Comparison of ENCODE assay signal across 1 mouse cellular context in the genomic region with DNA sequence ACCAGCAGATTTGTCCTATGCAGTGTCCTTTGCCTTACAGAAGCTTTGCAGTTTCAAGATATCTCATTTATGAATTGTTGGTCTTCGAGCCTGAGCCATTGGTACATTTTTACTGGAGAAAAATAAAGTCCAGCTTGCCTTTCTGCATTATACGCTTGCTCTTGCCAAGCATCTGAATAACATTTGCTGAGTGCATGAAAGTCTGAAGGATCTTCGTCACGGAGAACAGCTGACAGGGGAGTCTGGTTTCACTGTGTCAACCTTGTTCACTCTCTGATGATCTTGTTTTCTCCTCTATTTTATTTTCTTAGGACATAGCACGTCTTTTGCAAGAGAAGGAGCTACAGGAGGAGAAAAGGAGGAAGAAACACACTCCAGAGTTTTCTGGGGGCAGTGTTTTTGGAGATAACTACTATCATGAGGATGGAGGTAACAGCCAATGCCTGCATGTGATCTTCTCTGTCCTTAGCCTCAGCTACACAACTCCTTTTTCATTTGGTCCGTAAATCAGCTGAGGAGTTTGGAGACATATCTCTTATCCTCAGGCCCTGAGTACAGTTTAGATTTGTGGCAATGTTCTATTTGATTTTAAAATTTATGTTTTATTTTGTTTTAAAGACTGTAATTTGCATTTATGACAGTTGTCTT.
TF ChIP-seq lines count a peak whose summit lies in the region.

No protein-coding gene starts in this region.

TF ChIP-seq in MEL, 35 proteins besides CTCF, POLR2A, EP300 and RAD21 (continued from another document):
- TF ChIP-seq USF2 (IDR thresholded peaks at IDR 0.05; ENCODE audit: borderline replicate concordance in 1 of 2, insufficient read depth in 1 of 2, low read depth in 1 of 2, low read length in 2 of 2), result no peak
TF ChIP-seq in MEL: peak in this region for 6.
